Mouse (Mus musculus): ENCODE results near the gene AY074887. TPM values are rescaled to one million over a fixed set of nuclear protein-coding genes. Genes with fewer than 3 reads are reported as not detected.
"Not testable (repeated sequence)": the region's sequence is repeated elsewhere in the genome, so short reads cannot be mapped to it uniquely, and the experiment has no call there.

The AY074887 gene
- polyA plus RNA-seq, 1 experiment from 2014 or later = 1.3 TPM

DNA sequence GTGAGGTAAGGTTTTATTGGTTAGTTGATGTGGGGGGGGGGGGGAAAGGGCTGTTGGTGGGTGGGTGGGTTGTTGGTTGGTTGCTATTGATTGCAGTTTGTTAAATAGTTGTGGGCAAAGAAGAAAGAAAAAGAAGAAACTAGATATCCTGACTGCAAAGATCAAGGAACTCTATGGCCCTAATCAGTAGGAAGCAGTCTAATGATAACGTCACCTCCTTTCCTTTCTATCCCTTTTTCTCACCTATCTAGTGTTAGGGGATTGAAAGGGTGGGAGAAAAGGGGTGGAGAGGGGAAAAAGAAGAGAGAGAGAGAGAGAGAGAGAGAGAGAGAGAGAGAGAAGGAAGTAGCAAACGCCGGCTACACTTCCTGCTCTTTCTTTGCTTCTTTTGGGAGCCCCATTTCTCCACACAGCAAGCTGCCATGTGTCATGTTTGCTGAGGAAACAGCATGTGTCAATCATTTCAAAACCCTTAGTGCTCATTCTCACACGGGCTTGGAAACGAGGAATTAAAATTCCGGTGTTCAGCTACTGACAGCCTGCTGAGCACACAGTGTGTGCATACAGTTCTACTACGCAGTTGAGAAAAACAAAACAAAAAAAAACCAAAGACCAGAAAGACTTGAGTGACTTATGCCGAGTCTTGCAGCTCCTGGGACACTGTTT, 19.3 kb upstream of the AY074887 start:
- Histone ChIP-seq H3K27ac (replicated peaks in 1 of 2; ENCODE audit: control insufficient read depth in 1 of 2, insufficient read depth in 1 of 2, low read depth in 2 of 2, low read length in 2 of 2) (no peak overlapping the region), H3K9me3 (ENCODE audit: control insufficient read depth, low read length) (0 out of 2 replicates have a peak, but pooled peaks cover 2% of the 10 kb centered on the region), H3K36me3 (ENCODE audit: control insufficient read depth, insufficient read depth, low read length) (no peaks in the 10 kb centered on the region), H3K27me3 (ENCODE audit: control insufficient read depth, insufficient read depth, low read length) (no peaks in the 10 kb centered on the region), H3K9ac (ENCODE audit: low read length) (no peak overlapping the region), H3K4me1 (ENCODE audit: control insufficient read depth in 2 of 2, insufficient read depth in 2 of 2, low read length in 2 of 2) (no peaks in the 10 kb centered on the region), H3K4me3 (ENCODE audit: control insufficient read depth in 1 of 2, insufficient read depth in 1 of 2, low read depth in 1 of 2, low read length in 2 of 2) (no peak overlapping the region), H3K4me2 (ENCODE audit: low read length) (no peak overlapping the region)
- ATAC-seq (ENCODE audit: insufficient number of reproducible peaks, insufficient read depth, low FRiP score, low read depth) = no peak
- WGBS = 52% methylated on average over 8 of the region's 8 CpGs

- H3K4me2 ChIP-seq (ENCODE audit: low read length) = no peak overlapping the region
- ATAC-seq (ENCODE audit: insufficient number of reproducible peaks, insufficient read depth, low FRiP score, low read depth) = no peak
- H3K27me3 ChIP-seq (ENCODE audit: control insufficient read depth, insufficient read depth, low read length) = no peaks in the 10 kb centered on the region
- H3K4me3 ChIP-seq (ENCODE audit: control insufficient read depth in 1 of 2, insufficient read depth in 1 of 2, low read depth in 1 of 2, low read length in 2 of 2) = no peak overlapping the region
- no peaks in the 10 kb centered on the region for H3K4me1 ChIP-seq (ENCODE audit: control insufficient read depth in 2 of 2, insufficient read depth in 2 of 2, low read length in 2 of 2)
- H3K36me3 ChIP-seq (ENCODE audit: control insufficient read depth, insufficient read depth, low read length) = peaks cover 17% of the 10 kb centered on the region
- no peak overlapping the region for H3K9ac ChIP-seq (ENCODE audit: low read length)
- no peak overlapping the region for H3K27ac ChIP-seq (replicated peaks in 1 of 2; ENCODE audit: control insufficient read depth in 1 of 2, insufficient read depth in 1 of 2, low read depth in 2 of 2, low read length in 2 of 2)
- 0 out of 2 replicates have a peak, but pooled peaks cover 2% of the 10 kb centered on the region for H3K9me3 ChIP-seq (ENCODE audit: control insufficient read depth, low read length)
Measured at GRCm38 (mm10) chr9:54963669-54964068, 12.9 kb upstream of the AY074887 start.

DNA sequence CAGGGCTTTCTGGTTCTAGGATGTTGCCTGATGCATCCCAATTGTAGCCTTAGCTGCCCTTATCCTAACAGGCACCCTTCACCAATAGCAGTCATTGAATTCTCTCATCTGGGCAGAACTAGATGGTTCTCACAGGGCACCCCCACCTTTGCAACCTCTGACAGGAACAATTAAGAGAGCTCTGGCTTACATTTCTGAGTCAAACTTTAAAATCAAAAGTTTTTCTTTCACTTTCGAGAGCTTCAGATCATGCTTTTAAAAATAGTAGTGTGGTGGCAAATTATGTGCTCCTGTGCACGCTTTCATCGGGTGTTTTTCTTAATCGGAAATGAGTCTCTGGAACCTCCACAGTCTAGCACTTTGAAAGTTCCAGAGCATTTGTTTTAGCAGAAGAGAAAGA, 10.3 kb upstream of the AY074887 start:
- H3K4me1 ChIP-seq (ENCODE audit: control insufficient read depth in 2 of 2, insufficient read depth in 2 of 2, low read length in 2 of 2) = no peaks in the 10 kb centered on the region
- no peaks in the 10 kb centered on the region for H3K27me3 ChIP-seq (ENCODE audit: control insufficient read depth, insufficient read depth, low read length)
- no peak for ATAC-seq (ENCODE audit: insufficient number of reproducible peaks, insufficient read depth, low FRiP score, low read depth)
- H3K4me3 ChIP-seq (ENCODE audit: control insufficient read depth in 1 of 2, insufficient read depth in 1 of 2, low read depth in 1 of 2, low read length in 2 of 2) = no peak overlapping the region
- H3K27ac ChIP-seq (replicated peaks in 1 of 2; ENCODE audit: control insufficient read depth in 1 of 2, insufficient read depth in 1 of 2, low read depth in 2 of 2, low read length in 2 of 2) = no peak overlapping the region
- no peaks in the 10 kb centered on the region for H3K9me3 ChIP-seq (ENCODE audit: control insufficient read depth, low read length)
- H3K4me2 ChIP-seq (ENCODE audit: low read length) = no peak overlapping the region
- peaks cover 43% of the 10 kb centered on the region for H3K36me3 ChIP-seq (ENCODE audit: control insufficient read depth, insufficient read depth, low read length)
- WGBS = 87% methylated on average over 4 of the region's 4 CpGs
- no peak overlapping the region for H3K9ac ChIP-seq (ENCODE audit: low read length)

GRCm38 (mm10) chr9:54950162-54950561, 636 bp downstream of the AY074887 start:
- not testable (repeated sequence) for ATAC-seq (ENCODE audit: insufficient number of reproducible peaks, insufficient read depth, low FRiP score, low read depth); H3K9me3 ChIP-seq (ENCODE audit: control insufficient read depth, low read length); H3K27me3 ChIP-seq (ENCODE audit: control insufficient read depth, insufficient read depth, low read length); H3K4me1 ChIP-seq (ENCODE audit: control insufficient read depth in 2 of 2, insufficient read depth in 2 of 2, low read length in 2 of 2)
- Histone ChIP-seq H3K4me3 (ENCODE audit: control insufficient read depth in 1 of 2, insufficient read depth in 1 of 2, low read depth in 1 of 2, low read length in 2 of 2) (peak overlapping the region; percentile 95 to 98), H3K4me2 (ENCODE audit: low read length) (peak overlapping the region; percentile 72), H3K36me3 (ENCODE audit: control insufficient read depth, insufficient read depth, low read length) (peaks cover 37% of the 10 kb centered on the region), H3K27ac (replicated peaks in 1 of 2; ENCODE audit: control insufficient read depth in 1 of 2, insufficient read depth in 1 of 2, low read depth in 2 of 2, low read length in 2 of 2) (peak overlapping the region; percentile 76 to 92), H3K9ac (ENCODE audit: low read length) (peak overlapping the region; percentile 91)
- WGBS = 47% methylated on average over 8 of the region's 8 CpGs

DNA sequence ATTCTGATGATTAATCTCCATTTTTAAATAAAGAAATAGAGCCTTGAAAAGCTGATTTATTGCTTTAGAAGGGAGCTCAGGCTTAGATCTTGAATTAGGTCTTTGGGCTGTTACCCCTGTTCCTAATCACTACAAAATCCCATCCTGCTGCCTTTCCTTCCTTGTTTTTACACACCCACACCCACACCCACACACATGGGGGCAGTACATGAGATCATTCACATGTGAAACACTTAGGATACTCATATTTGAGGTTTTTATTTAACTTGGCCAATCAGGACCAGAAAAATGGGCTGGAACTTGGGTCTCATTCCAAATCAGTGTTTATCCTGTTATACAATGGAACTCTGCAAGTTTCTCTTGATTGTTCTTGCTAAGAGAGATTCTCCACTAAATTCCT, 1.3 kb downstream of the AY074887 start:
- no peak for ATAC-seq (ENCODE audit: insufficient number of reproducible peaks, insufficient read depth, low FRiP score, low read depth)
- Histone ChIP-seq H3K9ac (ENCODE audit: low read length) (no peak overlapping the region), H3K4me2 (ENCODE audit: low read length) (no peak overlapping the region), H3K9me3 (ENCODE audit: control insufficient read depth, low read length) (no peaks in the 10 kb centered on the region), H3K36me3 (ENCODE audit: control insufficient read depth, insufficient read depth, low read length) (peaks cover 30% of the 10 kb centered on the region), H3K4me3 (ENCODE audit: control insufficient read depth in 1 of 2, insufficient read depth in 1 of 2, low read depth in 1 of 2, low read length in 2 of 2) (no peak overlapping the region), H3K4me1 (ENCODE audit: control insufficient read depth in 2 of 2, insufficient read depth in 2 of 2, low read length in 2 of 2) (peaks cover 0 to 8% of the 10 kb centered on the region in 2 experiments; a peak in 2 of 4 replicates), H3K27ac (replicated peaks in 1 of 2; ENCODE audit: control insufficient read depth in 1 of 2, insufficient read depth in 1 of 2, low read depth in 2 of 2, low read length in 2 of 2) (no peak overlapping the region), H3K27me3 (ENCODE audit: control insufficient read depth, insufficient read depth, low read length) (no peaks in the 10 kb centered on the region)

GRCm38 (mm10) chr9:54946256-54946655, 4.5 kb downstream of the AY074887 start:
- Histone ChIP-seq H3K9me3 (ENCODE audit: control insufficient read depth, low read length) (no peaks in the 10 kb centered on the region), H3K27ac (replicated peaks in 1 of 2; ENCODE audit: control insufficient read depth in 1 of 2, insufficient read depth in 1 of 2, low read depth in 2 of 2, low read length in 2 of 2) (no peak overlapping the region), H3K9ac (ENCODE audit: low read length) (no peak overlapping the region), H3K36me3 (ENCODE audit: control insufficient read depth, insufficient read depth, low read length) (peaks cover 5% of the 10 kb centered on the region; the same call in 1 of the 2 replicates), H3K4me1 (ENCODE audit: control insufficient read depth in 2 of 2, insufficient read depth in 2 of 2, low read length in 2 of 2) (no peaks in the 10 kb centered on the region), H3K4me3 (ENCODE audit: control insufficient read depth in 1 of 2, insufficient read depth in 1 of 2, low read depth in 1 of 2, low read length in 2 of 2) (no peak overlapping the region), H3K27me3 (ENCODE audit: control insufficient read depth, insufficient read depth, low read length) (no peaks in the 10 kb centered on the region), H3K4me2 (ENCODE audit: low read length) (no peak overlapping the region)
- 70% methylated on average over 16 of the region's 16 CpGs for WGBS
- ATAC-seq (ENCODE audit: insufficient number of reproducible peaks, insufficient read depth, low FRiP score, low read depth) = no peak

- Histone ChIP-seq H3K36me3 (ENCODE audit: control insufficient read depth, insufficient read depth, low read length) (peaks cover 5% of the 10 kb centered on the region; the same call in 1 of the 2 replicates), H3K27ac (replicated peaks in 1 of 2; ENCODE audit: control insufficient read depth in 1 of 2, insufficient read depth in 1 of 2, low read depth in 2 of 2, low read length in 2 of 2) (no peak overlapping the region), H3K9ac (ENCODE audit: low read length) (no peak overlapping the region), H3K4me1 (ENCODE audit: control insufficient read depth in 2 of 2, insufficient read depth in 2 of 2, low read length in 2 of 2) (no peaks in the 10 kb centered on the region), H3K4me2 (ENCODE audit: low read length) (no peak overlapping the region), H3K4me3 (ENCODE audit: control insufficient read depth in 1 of 2, insufficient read depth in 1 of 2, low read depth in 1 of 2, low read length in 2 of 2) (no peak overlapping the region), H3K9me3 (ENCODE audit: control insufficient read depth, low read length) (no peaks in the 10 kb centered on the region), H3K27me3 (ENCODE audit: control insufficient read depth, insufficient read depth, low read length) (no peaks in the 10 kb centered on the region)
- ATAC-seq (ENCODE audit: insufficient number of reproducible peaks, insufficient read depth, low FRiP score, low read depth) = no peak
- 63% methylated on average over 2 of the region's 2 CpGs for WGBS
Measured at GRCm38 (mm10) chr9:54944467-54944866, 6.3 kb downstream of the AY074887 start.

DNA sequence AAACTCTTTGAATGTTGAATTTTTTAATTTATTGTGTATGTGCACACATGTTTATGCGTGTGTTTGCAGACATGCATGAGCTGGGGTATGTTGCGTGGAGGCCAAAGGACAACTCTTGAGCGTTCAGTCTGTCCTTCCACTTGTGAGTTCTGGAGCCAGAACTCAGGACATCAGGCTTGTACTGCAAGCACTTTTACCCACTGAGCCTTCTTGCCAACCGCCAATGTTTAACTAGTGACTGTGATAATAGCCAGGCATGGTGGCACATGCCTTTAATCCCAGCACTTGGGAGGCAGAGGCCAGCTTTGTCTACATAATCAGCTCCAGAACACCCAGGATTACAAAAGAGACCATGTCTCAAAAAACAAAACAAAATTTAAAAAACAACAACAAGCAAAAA, 8.7 kb downstream of the AY074887 start:
- WGBS = 81% methylated on average over 4 of the region's 4 CpGs
- Histone ChIP-seq H3K36me3 (ENCODE audit: control insufficient read depth, insufficient read depth, low read length) (peaks cover 5% of the 10 kb centered on the region; the same call in 1 of the 2 replicates), H3K4me1 (ENCODE audit: control insufficient read depth in 2 of 2, insufficient read depth in 2 of 2, low read length in 2 of 2) (no peaks in the 10 kb centered on the region)

More for the DNA sequence above, 8.7 kb downstream of the AY074887 start:
- ATAC-seq (ENCODE audit: insufficient number of reproducible peaks, insufficient read depth, low FRiP score, low read depth) = no peak
- no peak overlapping the region for H3K27ac ChIP-seq (replicated peaks in 1 of 2; ENCODE audit: control insufficient read depth in 1 of 2, insufficient read depth in 1 of 2, low read depth in 2 of 2, low read length in 2 of 2)
- no peak overlapping the region for H3K9ac ChIP-seq (ENCODE audit: low read length)
- H3K9me3 ChIP-seq (ENCODE audit: control insufficient read depth, low read length) = no peaks in the 10 kb centered on the region
- H3K4me2 ChIP-seq (ENCODE audit: low read length) = no peak overlapping the region
- no peaks in the 10 kb centered on the region for H3K27me3 ChIP-seq (ENCODE audit: control insufficient read depth, insufficient read depth, low read length)
- H3K4me3 ChIP-seq (ENCODE audit: control insufficient read depth in 1 of 2, insufficient read depth in 1 of 2, low read depth in 1 of 2, low read length in 2 of 2) = no peak overlapping the region
